Mouse (Mus musculus) forebrain, embryonic 16.5 days (tissue): Measurements from ENCODE around the gene Rfc5. TPM values are rescaled to one million over a fixed set of nuclear protein-coding genes. Genes with fewer than 3 reads are reported as not detected.
"Not testable (repeated sequence)": the region's sequence is repeated elsewhere in the genome, so short reads cannot be mapped to it uniquely, and the experiment has no call there.

ENCODE experiments used
- ATAC-seq: fragments of 200-750 bp; cut with Nextera tagmentation; 2 replicates; pipeline ENCODE4 v1.8.0; 2017; ENCODE audit warnings: mild to moderate bottlenecking, moderate library complexity
- H3K27ac ChIP-seq: fragments of 300-500 bp; sonication (generic); 2 replicates; pipeline ENCODE4 v1.5.1; 2014; ENCODE audit warnings: low read length, control low read depth
- H3K27me3 ChIP-seq: fragments of 300-500 bp; sonication (generic); replicated peaks from 2 replicates; pipeline ENCODE4 v1.6.1; 2014; ENCODE audit warnings: low read length; ENCODE audit not compliant: control insufficient read depth, insufficient read depth
- H3K36me3 ChIP-seq: fragments of 300-500 bp; sonication (generic); 2 replicates; pipeline ENCODE4 v1.6.1; 2014; ENCODE audit not compliant: control insufficient read depth, insufficient read depth
- H3K4me1 ChIP-seq: fragments of 300-500 bp; sonication (generic); replicated peaks from 2 replicates; pipeline ENCODE4 v1.6.1; 2014; ENCODE audit warnings: low read length; ENCODE audit not compliant: control insufficient read depth, insufficient read depth
- H3K4me2 ChIP-seq: fragments of 300-500 bp; sonication (generic); 2 replicates; pipeline ENCODE4 v1.6.1; 2014; ENCODE audit warnings: mild to moderate bottlenecking, low read length, control low read depth
- H3K4me3 ChIP-seq: fragments of 300-500 bp; sonication (generic); replicated peaks from 2 replicates; pipeline ENCODE4 v1.5.1; 2014; ENCODE audit warnings: mild to moderate bottlenecking, low read length, control low read depth
- H3K9ac ChIP-seq: fragments of 300-500 bp; sonication (generic); replicated peaks from 2 replicates; pipeline ENCODE4 v1.6.1; 2014; ENCODE audit warnings: low read depth, low read length, control low read depth
- H3K9me3 ChIP-seq: fragments of 300-500 bp; sonication (generic); 2 replicates; pipeline ENCODE4 v1.6.1; 2016; ENCODE audit warnings: low read length; ENCODE audit not compliant: control insufficient read depth
- WGBS: fragments of 180-500 bp; shearing (Covaris S2); extraction: QIAGEN DNeasy Blood & Tissue Kit; methylation state at CpG from one replicate; pipeline ENCODE4 v1.1.7; 2014; 5-methylcytosine and 5-hydroxymethylcytosine counted together
- polyA plus RNA-seq: library from polyadenylated mRNA; unstranded; fragments of >200 nt; fragmentation: Nextera tagmentation; extraction: Ambion mirVana; gene quantifications from 2 replicates; pipeline ENCODE4 v1.2.1, GENCODE M21; 2015

Gene Rfc5
- polyA plus RNA-seq, 1 experiment from 2014 or later: 40.7 TPM

GRCm38 (mm10) chr5:117345432-117345976, 43.3 kb downstream of the Rfc5 start:
- no peak for ATAC-seq
- no peak overlapping the region for H3K27ac ChIP-seq
- 79% methylated on average over 5 of the region's 5 CpGs for WGBS
- H3K4me3 ChIP-seq: no peak overlapping the region
- H3K4me1 ChIP-seq: no peaks in the 10 kb centered on the region
- no peak overlapping the region for H3K4me2 ChIP-seq
- H3K9ac ChIP-seq: no peak overlapping the region
- H3K36me3 ChIP-seq: no peaks in the 10 kb centered on the region
- no peaks in the 10 kb centered on the region for H3K9me3 ChIP-seq
- no peaks in the 10 kb centered on the region for H3K27me3 ChIP-seq

DNA sequence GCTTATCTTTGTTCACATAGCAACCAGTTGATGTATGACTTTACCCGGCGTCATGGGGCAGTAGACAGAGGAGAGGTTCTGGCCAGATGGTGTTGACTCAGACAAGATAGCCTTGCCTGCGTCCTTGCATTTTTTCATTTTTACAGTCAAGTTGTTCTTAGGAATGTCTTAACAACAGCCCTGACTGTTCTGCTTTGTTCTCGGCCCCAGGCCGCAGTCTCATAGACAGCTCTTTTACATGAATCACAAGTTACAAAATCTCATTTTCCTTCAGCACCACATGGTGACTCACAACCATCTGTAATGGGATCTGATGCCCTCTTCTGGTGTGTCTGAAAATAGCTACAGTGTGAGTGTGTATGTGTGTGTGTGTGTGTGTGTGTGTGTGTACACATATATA, 44.4 kb downstream of the Rfc5 start:
- 89% methylated on average over 5 of the region's 5 CpGs for WGBS
- not testable (repeated sequence) for H3K4me1 ChIP-seq, H3K36me3 ChIP-seq, H3K9me3 ChIP-seq, ATAC-seq, H3K4me3 ChIP-seq, H3K4me2 ChIP-seq, H3K9ac ChIP-seq, H3K27ac ChIP-seq, H3K27me3 ChIP-seq

DNA sequence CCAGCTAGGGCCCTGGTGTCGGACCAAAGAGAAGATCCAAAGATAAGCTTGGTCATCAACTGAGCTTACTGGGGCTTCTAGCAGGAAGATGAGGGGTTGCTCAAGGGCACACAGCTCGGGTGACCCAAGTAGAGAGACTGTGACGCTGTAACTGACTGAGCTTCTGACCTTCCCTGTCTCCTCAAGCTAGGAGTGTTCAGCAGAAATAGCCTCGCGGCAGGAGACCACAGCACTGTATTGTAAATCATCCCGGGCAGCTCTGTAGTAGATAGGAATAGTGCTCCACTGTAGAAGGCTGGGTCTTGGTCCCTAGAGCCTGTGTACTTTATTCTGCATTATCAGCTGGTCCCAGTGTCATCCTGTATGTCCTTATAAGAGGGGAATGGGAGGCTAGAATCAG, 47.0 kb downstream of the Rfc5 start:
- Histone ChIP-seq H3K4me2 (no peak overlapping the region), H3K9me3 (no peaks in the 10 kb centered on the region; the same call in 1 of the 2 replicates), H3K27ac (no peak overlapping the region), H3K4me1 (no peaks in the 10 kb centered on the region), H3K9ac (no peak overlapping the region), H3K4me3 (no peak overlapping the region), H3K36me3 (no peaks in the 10 kb centered on the region), H3K27me3 (no peaks in the 10 kb centered on the region)
- WGBS: 90% methylated on average over 6 of the region's 6 CpGs
- no peak for ATAC-seq

DNA sequence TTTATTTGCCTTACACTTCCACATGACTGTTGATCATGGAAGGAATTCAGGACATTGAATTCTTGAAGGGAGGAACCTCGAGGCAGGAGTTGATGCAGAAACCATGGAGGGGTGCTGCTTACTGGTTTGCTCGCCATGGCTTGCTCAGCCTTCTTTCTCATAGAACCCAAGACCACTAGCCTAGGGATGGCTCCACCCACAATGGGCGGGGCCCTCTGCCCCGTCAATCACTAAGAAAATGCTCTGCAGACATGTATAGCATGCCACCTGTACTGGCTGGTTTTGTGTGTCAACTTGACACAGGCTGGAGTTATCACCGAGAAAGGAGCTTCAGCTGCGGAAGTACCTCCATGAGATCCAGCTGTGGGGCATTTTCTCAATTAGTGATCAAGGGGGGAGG, 48.8 kb downstream of the Rfc5 start:
- no peak overlapping the region for H3K27ac ChIP-seq
- no peaks in the 10 kb centered on the region for H3K4me1 ChIP-seq
- no peaks in the 10 kb centered on the region; the same call in 1 of the 2 replicates for H3K9me3 ChIP-seq
- H3K9ac ChIP-seq: no peak overlapping the region
- no peak overlapping the region for H3K4me3 ChIP-seq
- WGBS: 84% methylated on average over 6 of the region's 6 CpGs
- no peak for ATAC-seq
- no peaks in the 10 kb centered on the region for H3K27me3 ChIP-seq
- H3K4me2 ChIP-seq: no peak overlapping the region
- no peaks in the 10 kb centered on the region for H3K36me3 ChIP-seq

DNA sequence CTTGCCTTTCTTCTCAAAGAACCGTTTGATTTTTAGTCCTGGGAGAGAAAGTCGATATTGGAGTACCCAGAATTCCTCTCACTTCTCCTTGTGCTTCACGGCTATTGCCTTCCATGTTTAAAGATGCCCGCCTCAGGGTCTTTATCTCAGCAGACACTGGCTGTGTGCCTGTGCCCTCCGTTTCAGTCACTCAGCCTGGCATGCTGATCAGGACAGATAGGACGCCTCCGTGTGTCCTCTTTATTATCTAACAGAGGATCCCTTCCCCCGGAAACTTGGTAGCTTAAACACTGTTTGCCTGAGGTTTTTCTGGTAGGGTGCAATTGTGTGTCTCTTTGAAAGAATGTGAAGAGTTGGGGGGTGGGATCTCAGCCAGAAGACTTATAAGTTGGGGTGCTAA, 50.3 kb downstream of the Rfc5 start:
- no peak for ATAC-seq

GRCm38 (mm10) chr5:117337999-117338398, 50.8 kb downstream of the Rfc5 start:
- H3K4me3 ChIP-seq: no peak overlapping the region

More for the DNA sequence above, 50.3 kb downstream of the Rfc5 start:
- Histone ChIP-seq H3K27ac (no peak overlapping the region), H3K4me1 (no peaks in the 10 kb centered on the region), H3K4me2 (no peak overlapping the region), H3K4me3 (no peak overlapping the region), H3K9me3 (no peaks in the 10 kb centered on the region; the same call in 1 of the 2 replicates), H3K27me3 (no peaks in the 10 kb centered on the region), H3K9ac (no peak overlapping the region), H3K36me3 (no peaks in the 10 kb centered on the region)
- WGBS: 85% methylated on average over 8 of the region's 8 CpGs

DNA sequence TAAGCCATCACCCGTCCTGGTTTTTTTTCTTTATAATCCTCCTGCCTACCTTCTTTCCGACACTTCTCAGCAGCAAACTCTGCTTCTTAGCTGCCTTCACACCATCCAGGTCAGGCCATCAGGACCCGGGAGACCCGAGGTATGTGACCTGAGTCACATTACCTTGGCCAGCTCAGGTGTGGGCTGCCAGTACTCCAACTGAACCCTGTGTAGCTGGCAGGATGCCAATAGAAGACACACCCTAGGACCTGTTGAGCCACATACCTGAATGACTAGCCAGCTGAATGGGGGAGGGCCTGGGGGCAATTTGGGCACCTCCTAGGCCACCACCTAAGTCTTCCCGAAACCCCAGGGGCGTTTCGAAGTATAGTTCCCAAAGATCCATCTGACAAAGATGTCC, 58.4 kb downstream of the Rfc5 start:
- Histone ChIP-seq H3K9ac (no peak overlapping the region), H3K9me3 (no peaks in the 10 kb centered on the region), H3K4me2 (no peak overlapping the region), H3K36me3 (no peaks in the 10 kb centered on the region), H3K27ac (no peak overlapping the region), H3K4me1 (no peaks in the 10 kb centered on the region), H3K4me3 (no peak overlapping the region), H3K27me3 (no peaks in the 10 kb centered on the region)
- no peak for ATAC-seq
- WGBS: 84% methylated on average over 7 of the region's 7 CpGs

More at GRCm38 (mm10) chr5:117337999-117338398, 50.8 kb downstream of the Rfc5 start:
- Histone ChIP-seq H3K36me3 (no peaks in the 10 kb centered on the region), H3K4me1 (no peaks in the 10 kb centered on the region), H3K9ac (no peak overlapping the region), H3K9me3 (no peaks in the 10 kb centered on the region; the same call in 1 of the 2 replicates), H3K27ac (no peak overlapping the region), H3K4me2 (no peak overlapping the region), H3K27me3 (no peaks in the 10 kb centered on the region)
- WGBS: 93% methylated on average over 10 of the region's 10 CpGs
- no peak for ATAC-seq

Other genes with a start within 250 kb of the Rfc5 start
- 1,113 and 1,180 TPM in 2 replicates for gene Pebp1, start 101.4 kb downstream of the Rfc5 start, polyA plus RNA-seq
- 1.5 and 2.1 TPM in 2 replicates for gene Vsig10, start 70.0 kb downstream of the Rfc5 start, polyA plus RNA-seq
- gene Wsb2, start 31.7 kb downstream of the Rfc5 start, polyA plus RNA-seq: 216 and 227 TPM in 2 replicates
- 4.3 and 7.5 TPM in 2 replicates for gene Ksr2, start 25.0 kb upstream of the Rfc5 start, polyA plus RNA-seq